Mouse (Mus musculus): Measurements from ENCODE around the gene Fgfr2.
"Not testable (repeated sequence)": the region's sequence is repeated elsewhere in the genome, so short reads cannot be mapped to it uniquely, and the experiment has no call there.

GRCm38 (mm10) chr7:130479003-130479402 is 2644.1 kb downstream of the Fgfr2 start:
- not testable (repeated sequence) for TF ChIP-seq CTCF (IDR thresholded peaks at IDR 0.05; ENCODE audit: borderline replicate concordance, insufficient read depth, low read length); POLR2A (IDR thresholded peaks at IDR 0.05; ENCODE audit: low read depth, low read length)
